Mouse (Mus musculus): Measurements from ENCODE around the gene 1700016D06Rik.
A peak's percentile ranks its signal among the peaks of the same experiment; 100 is the strongest.

Gene 1700016D06Rik

DNA sequence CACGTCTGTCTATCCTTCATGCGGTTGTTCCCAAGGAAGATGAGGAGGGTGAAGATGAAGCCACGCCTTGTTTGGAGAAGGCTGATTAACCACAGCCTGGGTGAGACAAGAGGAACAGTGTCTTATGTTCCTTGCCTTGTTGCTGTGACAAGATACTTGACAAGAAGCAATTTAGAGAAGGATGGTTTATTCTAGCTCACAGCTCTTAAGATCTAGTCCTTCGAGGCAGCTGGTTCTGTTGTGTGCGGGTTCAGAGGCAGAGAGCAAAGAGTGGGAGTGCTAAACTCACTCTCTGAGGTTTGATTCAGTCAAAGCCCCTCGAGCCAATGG is at the start of gene 1700016D06Rik:
TSS of gene 1700016D06Rik (minus strand) at position 31 of the 330 bp plus-strand sequence.
- DNase-seq (ENCODE audit: low read depth, low spot score): no peak

DNA sequence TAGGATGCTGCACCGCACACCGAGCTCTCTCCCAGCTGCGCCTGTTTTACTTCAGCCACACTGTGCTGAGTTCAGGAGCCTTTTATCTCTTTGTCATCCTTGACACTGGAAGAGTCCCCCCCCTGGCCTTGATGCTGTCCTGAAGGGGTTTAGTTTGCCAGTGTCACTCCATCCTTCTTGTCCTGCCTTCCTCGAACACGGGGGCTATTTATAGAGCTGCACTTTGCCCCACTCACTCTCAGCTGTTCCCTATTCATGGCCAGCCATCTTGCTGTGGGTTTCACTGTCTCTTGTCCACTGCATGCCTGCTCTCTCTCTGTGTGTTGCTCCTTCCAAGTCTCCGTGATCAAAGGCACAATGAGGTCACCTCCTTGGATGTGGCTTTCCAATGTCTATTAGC is 48.6 kb upstream of the 1700016D06Rik start:
- DNase-seq (ENCODE audit: low read depth, low spot score): no peak

DNA sequence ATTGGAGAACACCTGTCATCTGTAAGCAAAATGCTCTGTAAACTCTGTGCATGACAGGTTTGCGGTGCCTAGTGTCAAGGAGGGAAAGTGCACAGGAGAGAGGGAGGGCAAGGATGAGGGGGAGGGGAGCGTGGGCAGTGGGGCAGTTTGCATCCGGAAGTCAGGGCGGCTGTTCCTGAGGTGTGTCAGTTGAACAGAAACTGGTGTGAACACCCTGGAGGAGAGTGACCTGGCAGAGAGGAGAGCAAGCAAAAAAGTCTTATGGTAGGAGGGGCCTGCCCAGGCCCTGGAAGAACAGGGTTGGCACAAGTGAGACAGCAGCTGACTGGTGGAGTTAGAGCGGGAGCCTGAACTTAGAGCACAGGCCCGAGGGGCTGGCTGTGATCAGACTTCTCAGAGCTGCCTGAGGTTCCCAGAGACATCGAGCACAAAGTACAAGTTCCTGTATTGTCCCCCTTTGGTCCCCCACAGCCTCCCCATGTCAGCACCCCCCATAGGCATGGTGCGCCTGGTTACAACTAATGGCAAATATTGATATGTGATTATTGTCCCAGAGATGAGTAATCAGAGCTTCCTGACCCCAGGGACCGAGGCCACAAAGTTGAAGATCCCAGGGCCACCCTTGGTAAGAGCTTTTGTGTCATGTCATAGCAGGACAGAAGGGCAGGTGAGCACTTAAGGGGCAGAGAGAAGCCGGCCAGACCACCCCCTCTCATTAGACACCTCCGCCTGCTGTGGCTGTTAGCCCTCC is 46.2 kb upstream of the 1700016D06Rik start:
- DNase-seq (ENCODE audit: low read depth, low spot score): no peak

DNA sequence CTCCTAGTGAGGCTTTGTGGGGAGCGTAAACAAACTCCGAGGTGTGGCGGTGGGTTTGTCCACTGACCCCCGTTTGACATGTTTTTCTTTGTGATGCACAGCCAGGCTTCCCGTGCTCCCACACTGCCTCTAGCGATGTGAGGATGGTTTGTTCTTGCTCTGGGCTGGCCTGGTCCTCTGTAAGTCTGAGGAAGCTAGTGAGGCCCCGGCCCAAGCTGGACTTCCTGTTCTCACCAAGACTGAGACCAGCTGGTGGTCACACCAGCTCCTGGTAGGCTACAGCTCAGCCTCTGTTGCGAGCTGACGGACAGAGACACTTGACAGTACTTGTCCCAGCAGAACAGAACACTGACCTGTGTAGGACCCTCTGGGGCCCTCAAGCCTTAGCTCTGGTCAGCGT is 42.7 kb upstream of the 1700016D06Rik start:
- DNase-seq (ENCODE audit: low read depth, low spot score): no peak

DNA sequence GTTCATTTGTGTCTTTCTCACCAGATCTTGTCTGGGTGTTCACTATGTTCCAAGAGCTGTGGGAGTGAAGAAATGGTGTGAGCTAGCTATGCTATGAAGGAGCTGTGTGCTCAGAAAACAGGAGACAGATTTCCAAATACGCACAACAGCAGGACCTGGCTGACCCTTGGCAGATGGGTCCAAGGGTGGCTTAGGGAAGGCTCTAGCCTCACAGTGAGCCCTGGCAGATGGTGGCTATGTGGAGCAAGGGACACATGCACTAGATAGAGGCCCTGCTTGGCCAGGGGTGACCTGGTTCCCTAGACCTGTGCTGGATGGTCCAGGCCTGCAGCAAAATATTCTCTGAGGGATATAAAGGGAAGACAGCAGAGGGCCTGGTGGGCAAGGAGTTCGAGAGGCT is 40.0 kb upstream of the 1700016D06Rik start:
- no peak for DNase-seq (ENCODE audit: low read depth, low spot score)

DNA sequence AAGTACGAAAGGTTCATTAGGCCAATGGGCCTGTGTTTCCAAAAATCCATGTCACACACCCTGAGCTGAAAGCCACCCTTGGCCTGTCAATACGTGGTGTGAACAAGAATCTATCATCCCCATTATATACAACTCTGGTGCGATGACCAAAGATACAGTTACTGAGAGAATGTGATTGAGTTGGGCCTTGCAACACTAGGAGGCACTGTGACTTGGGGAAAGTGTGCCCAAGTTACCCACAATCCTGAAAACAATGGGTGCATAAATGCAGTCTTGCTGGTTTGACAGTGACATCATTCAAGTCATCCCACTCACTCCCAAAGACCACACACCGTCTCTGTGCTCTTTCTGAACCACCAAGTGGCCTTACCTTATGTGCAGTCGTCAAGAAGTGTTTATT is 38.2 kb upstream of the 1700016D06Rik start:
- DNase-seq (ENCODE audit: low read depth, low spot score): no peak

DNA sequence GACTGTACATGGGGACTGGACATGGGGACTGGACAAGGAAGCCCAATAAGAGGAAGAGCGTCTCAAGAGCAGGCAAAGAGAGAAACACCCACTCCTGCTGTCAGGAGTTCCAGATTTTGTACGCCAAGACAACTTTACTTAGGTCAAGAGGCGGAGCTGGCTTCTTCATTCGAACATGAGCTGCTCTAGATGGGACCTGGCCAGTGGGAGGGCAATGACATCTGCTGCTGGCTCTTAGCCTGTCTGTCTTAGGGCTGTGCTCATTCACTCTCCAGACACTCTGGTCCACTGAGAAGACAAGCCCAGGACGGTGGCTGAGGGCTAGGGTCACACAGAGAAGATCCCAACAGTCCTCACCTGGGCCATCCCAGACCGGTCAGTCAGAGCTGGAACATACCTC is 36.2 kb upstream of the 1700016D06Rik start:
- no peak for DNase-seq (ENCODE audit: low read depth, low spot score)

DNA sequence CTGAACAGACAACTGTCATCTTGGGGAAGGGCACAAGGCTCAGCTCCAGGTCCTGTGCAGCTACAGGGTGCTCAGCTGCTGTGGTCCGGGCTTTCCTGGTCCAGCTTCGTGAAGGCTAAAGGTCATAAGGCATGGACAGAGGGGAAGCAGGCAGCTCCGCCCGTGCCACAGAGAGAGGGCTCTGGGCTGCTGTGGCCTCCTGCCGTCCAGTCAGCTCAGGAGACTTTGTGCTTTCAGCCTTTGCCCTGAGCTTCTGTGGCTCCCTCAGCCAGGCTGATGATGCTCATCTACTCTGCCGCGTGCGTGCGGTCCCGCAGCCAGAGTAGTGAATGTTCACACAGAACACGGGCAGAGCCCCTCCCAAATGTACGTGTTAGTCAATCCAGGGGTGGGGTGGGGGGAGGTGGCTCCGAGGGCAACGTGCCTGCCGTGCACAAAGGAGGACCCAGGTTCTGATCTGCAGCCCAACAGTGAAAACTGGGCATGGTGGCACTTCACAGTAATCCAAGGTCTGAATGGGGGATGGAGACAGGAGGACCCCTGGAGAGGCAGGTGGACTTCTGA is 34.9 kb upstream of the 1700016D06Rik start:
- no peak for DNase-seq (ENCODE audit: low read depth, low spot score)

DNA sequence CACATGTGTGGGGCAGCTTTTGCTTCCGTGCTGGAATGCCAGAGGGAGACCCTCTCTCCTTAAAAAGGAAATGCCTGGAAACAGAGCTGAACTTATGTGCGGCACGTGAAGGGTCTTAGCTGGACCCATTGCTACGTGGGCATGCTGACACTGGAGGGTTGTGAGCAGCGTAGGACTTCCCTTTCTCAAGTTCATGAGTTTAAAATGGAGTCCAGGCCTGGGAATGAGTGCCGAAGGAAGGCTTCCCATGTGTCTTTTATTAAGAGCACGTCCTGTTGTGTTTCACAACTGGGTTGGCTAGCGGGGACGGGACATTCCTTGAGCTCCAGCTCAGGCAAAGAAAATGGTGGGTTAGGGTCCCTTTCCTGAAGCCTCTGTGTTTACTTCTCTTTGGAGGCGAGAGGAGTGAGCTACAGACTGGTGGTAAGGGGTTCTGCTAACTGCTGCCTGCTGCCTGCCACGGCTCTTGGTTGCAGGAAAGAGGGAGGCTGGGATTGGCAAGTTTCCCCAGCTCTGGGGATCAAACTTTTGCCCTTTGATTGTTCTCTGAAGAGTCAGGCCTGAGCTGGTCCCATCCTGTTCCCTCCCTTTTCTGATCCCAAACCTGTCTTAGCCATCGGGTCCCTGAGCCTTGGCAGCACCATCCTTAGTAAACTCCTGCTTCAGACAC is 29.5 kb upstream of the 1700016D06Rik start:
- DNase-seq (ENCODE audit: low read depth, low spot score): no peak

DNA sequence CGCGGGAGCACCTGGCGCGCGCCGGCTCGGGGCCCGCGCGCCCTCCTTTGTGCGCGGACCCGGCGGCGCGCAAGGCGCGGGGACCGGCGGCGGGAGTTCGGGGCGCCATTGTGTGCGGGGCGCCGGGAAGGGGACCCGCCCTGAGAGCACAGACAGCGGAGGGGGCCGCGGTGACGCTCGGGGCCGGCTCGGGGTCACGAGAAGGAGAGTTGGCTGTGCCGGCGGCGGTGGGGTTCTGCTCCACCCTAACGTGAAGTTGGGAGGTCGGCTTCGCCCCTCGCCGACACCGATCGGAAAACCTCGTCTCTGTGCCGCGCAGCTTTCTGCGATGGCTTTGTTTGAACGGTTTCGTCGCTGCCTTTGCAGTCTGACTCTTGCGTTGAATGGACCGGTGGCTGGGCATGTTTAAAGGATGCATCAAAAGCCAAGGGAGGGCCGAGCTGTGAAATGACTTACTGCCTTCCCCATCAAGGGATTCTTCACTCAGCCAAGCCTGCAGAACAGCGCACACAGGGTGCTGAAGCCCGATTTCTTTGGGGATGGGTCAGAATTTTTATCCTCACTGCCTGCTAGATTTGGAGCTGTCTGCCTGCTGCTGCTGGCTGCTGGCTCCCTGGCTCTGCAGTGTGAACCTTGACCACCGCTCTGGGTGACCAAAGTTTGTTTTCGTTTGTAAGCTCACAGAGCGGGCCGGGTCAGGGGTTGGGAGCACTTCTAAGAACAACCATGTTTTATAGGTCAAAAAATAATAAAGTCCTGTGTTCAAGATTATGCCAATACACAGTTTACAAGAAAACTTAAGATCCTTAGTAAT is 27.8 kb upstream of the 1700016D06Rik start:
- DNase-seq (ENCODE audit: low read depth, low spot score): peak; percentile 37

DNA sequence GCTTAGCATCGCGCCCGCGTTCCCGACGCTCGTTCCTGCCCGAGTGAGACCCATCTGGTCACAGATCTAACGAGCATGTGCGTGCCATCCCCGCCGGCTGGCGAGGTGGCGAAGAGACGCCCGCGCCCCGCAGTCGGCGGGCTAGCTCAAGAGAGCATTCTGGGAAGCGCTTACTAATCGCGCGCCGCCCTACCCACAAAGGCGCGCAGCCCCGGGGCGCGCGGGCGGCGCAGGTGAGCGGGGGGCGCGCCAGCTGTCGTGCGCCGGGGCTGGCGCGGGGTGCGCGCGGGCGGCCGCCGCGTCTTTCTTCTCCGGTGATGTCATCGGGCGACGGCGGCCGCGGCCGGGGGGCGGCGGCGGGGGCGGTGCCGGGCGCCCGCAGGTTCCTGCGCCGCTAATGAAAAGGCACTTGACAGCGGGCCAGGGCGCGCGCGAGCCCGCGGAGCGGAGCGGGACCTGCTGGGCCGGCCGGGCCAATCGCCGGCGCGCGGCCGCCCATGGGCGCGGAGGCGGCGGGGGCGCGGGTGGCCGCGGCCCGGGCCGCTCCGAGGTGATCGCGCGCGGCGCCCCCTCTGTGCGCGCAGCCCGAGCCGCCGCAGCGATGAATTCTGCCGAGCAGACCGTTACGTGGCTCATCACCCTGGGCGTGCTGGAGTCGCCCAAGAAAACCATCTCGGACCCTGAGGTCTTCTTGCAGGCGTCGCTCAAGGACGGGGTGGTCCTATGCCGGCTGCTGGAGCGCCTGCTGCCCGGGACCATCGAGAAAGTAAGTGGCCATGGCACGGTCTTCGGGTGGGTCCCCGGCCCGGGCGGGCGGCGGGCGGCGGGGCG is 27.0 kb upstream of the 1700016D06Rik start, which contains the start of gene Arhgef7:
TSS of gene Arhgef7 (plus strand) at position 71 of the 831 bp plus-strand sequence.
- peak; percentile 82 for DNase-seq (ENCODE audit: low read depth, low spot score)

DNA sequence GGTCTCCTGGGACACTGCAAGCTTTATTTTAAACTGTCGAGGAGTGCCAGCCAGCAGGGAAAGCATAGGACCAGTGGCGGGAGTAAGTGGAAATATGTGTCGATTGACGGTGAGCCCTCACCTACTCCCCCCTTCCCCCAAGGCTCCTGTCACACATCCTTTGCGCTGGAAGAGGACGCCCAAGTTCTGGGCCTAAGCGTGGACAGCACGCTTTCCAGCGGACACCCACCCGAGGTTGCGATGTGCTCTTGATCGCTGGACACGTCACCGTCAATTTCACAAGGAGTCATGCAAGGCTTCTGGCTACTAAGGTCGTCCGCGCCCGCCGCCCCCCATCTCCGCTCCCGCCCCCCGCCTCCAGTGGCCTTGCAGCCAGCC is 26.4 kb upstream of the 1700016D06Rik start:
- DNase-seq (ENCODE audit: low read depth, low spot score): no peak

DNA sequence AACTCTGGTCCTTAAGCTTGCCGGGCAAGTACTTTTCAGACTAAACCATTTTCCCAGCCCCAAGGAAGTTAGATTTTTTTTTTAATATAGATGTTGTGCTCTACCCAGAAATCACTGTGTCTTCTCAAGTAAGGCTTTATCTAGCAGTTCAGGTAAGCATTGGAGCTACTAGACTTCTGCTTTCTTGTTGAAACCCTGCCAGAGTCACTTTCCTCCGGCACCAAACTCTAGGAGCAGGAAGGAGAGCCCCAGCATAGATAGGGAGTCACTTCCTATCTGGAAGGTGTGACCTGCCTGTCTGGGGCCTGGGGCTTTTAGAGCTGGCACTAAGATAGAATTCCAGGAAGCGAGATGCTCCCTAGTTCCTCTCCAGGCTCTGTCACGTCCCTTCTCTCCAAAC is 16.3 kb upstream of the 1700016D06Rik start:
- no peak for DNase-seq (ENCODE audit: low read depth, low spot score)

DNA sequence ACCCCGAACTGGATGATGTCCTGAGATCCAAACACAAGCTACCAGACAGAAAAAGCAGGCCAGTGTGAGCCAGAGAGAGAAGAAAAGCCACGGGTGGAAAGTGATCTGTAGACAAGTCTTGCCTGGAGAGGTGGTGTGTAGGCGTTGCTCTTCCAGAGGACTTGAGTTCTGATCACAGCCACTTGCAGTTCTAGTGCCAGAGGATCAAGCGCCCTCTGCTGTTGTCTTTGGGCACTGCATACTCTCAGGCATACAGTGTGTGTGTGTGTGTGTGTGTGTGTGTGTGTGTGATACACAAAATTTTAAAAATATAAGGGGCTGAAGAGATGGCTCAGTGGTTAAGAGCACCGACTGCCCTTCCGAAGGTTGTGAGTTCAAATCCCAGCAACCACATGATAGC is 11.4 kb upstream of the 1700016D06Rik start:
- DNase-seq (ENCODE audit: low read depth, low spot score): no peak

DNA sequence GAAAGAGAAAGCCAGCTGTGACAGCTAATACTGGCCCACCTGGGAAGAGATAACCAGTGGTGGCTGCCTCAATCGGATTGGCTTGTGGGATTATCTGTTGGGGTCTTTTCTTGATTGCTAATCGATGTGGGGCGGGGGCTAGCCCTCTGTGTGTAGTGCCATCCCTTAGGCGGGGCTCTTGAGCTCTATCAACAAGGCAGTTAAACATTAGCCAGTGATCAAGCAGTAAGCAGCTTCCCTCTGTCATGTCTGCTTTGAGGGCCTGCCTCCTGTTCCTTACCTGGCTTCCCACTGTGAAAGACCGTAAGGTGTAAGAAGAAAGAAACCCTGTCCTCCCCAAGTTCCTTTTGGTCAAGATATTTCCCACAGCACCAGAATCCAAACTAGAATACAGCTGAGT is 9.6 kb upstream of the 1700016D06Rik start:
- DNase-seq (ENCODE audit: low read depth, low spot score): no peak

DNA sequence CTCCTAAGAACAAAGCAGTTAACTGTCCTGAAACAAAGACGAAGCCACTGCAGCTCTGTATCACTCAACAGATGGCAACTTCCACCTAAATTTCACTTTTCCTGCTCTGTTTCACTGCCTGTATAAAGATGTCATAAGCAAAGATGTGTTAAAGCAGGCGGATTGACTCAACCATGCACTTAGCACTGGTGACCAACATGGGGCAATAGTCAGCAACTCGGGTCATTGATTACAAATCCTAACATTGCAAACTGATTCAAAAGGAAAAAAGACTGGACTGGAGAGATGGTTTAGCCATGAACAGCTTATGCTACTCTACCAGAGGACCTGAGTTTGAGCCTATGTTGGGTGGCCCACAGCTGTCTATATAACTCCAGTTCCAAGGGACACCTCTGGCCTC is 8.7 kb upstream of the 1700016D06Rik start:
- DNase-seq (ENCODE audit: low read depth, low spot score): no peak

DNA sequence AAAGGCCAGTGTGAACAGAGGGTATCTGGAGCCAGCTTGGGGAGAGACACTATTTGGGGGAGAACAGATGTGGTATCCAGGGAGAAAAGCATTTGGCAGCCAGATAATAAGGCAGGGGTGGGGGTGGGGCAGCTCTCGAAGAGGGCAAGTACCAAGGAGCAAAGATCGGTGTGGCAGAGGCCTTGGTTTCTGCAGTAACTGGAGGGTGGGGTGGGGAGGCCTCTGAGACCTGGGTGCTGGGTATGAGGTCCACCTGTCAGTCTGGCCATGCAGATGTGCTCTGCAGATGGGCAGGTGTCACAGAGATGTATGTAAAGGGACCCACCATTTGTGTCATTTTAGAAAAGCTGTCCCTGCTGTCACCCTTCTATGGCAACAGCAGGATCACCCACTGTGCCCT is 8.0 kb upstream of the 1700016D06Rik start:
- no peak for DNase-seq (ENCODE audit: low read depth, low spot score)

DNA sequence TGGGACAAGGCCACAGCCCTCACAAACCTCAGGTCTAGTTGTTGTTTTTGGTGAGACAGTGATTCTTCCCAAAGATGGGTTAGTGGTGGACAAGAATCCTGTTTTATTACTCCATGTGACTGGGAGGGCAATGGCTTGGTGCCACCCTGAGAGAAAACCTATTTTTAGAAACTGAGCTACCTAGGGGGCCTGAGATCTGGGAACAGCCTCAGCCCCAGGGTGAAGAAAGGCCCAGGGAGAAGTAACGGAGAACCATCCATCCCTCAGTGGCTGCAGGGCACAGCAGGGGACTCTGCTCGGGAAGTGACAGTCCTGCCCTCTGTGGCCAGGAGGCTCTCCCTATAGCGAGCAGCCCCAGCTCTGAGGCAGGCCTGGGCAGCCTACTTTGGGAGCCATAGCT is 6.8 kb upstream of the 1700016D06Rik start:
- DNase-seq (ENCODE audit: low read depth, low spot score): no peak

DNA sequence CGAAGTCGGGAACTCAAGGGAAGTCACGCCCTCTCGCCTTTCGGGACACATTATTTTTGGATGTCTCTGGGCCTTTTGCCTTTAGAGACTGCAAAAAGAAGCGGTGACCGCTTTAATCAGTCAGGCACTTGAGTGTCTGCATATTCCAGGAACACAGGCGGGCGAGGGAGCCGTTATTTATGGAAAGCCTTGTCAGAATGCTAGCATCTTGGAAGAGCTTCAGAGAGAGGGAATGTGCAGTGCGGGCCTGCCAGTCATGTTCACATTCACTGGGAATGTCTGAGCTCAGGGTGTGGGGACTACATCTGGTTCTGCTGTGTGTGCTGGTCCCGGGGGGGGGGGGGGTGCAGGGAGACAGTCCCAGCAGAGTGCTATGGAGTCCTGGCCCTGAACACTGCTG is 5.0 kb upstream of the 1700016D06Rik start:
- DNase-seq (ENCODE audit: low read depth, low spot score): no peak

DNA sequence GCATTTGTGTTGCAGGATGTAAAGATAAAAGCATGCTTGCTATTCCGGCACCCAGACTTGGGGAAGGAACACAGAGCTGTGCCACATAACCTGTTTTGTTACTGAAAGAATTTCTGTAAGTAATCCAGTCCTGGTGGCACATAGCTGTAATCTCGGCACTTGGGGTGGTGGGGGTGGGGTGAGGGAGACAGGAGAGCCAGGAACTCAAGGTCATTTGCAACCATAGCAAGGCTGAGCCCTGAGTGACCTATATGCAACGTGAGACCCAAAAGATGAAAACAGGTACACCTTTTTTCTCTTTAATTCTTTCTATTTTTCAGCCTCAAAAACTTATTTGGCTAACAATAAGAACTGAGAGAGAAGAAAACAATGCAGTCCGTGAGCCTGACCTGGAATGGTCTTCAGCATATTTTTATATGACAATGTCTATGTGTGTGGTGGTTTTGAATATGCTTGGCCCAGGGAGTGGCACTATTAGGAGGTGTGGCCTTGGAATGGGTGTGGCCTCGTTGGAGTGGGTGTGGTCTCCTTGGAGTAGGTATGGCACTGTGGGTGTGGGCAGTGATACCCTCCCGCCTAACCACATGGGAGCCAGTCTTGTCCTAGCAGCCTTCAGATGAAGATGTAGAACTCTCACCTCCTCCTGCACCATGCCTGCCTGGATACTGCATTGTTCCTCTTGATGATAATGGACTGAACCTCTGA is 4.0 kb upstream of the 1700016D06Rik start:
- DNase-seq (ENCODE audit: low read depth, low spot score): no peak

DNA sequence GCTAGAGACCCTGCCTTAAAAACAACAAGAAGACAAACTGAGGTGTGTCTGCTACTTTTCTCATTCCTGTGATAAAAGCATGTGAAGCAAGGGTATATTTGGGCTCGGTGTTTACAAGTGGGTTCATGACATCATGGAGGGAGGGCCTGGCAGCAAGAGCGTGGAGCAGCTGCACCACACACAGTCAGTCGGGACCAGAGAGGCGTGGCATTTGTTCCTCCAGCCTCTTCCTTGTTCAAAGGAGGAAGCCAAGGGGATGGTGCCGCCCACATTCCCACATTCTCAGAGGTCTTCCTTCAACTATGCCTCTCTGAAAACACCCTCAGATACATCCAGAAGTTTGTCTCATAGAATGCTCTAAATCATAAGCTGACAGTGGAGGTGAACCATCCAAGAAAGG is 2.9 kb upstream of the 1700016D06Rik start:
- no peak for DNase-seq (ENCODE audit: low read depth, low spot score)

All from brain, embryonic 18.5 days (tissue).